Mouse (Mus musculus) right cerebral cortex, postnatal 36 days (tissue): ENCODE measurements around the gene Gm11027.
"Not testable (repeated sequence)": the region's sequence is repeated elsewhere in the genome, so short reads cannot be mapped to it uniquely, and the experiment has no call there.

Experiments used
- DNase-seq, 2 experiments: peaks; one replicate each; pipeline ENCODE4 v3.0.0; 2022; ENCODE audit warnings: low spot score in 2 of 2, mixed read lengths in 1 of 2

Gene Gm11027

GRCm38 (mm10) chr12:116275086-116275485, at the start of gene Gm11027:
Gene Gm11027, plus strand, starts transcription at chr12:116275386.
- DNase-seq, result not testable (repeated sequence)

- DNase-seq, result no peak
Observed at GRCm38 (mm10) chr12:116226289-116227057, 48.7 kb upstream of the Gm11027 start.

- DNase-seq, result no peak
Observed at GRCm38 (mm10) chr12:116229451-116229850, 45.7 kb upstream of the Gm11027 start.

GRCm38 (mm10) chr12:116231612-116232011, 43.6 kb upstream of the Gm11027 start:
- no peak for DNase-seq

- DNase-seq, result no peak
Observed at GRCm38 (mm10) chr12:116232061-116232460, 43.1 kb upstream of the Gm11027 start.

- DNase-seq, result no peak
Observed at GRCm38 (mm10) chr12:116235356-116235755, 39.8 kb upstream of the Gm11027 start.

- no peak for DNase-seq
Observed at GRCm38 (mm10) chr12:116236658-116237057, 38.5 kb upstream of the Gm11027 start.

- DNase-seq, result no peak
Observed at GRCm38 (mm10) chr12:116238370-116238769, 36.8 kb upstream of the Gm11027 start.

- no peak for DNase-seq
Observed at GRCm38 (mm10) chr12:116238803-116239202, 36.4 kb upstream of the Gm11027 start.

GRCm38 (mm10) chr12:116244601-116245000, 30.6 kb upstream of the Gm11027 start:
- DNase-seq, result no peak

- no peak for DNase-seq
Observed at GRCm38 (mm10) chr12:116254652-116255051, 20.5 kb upstream of the Gm11027 start.

- no peak for DNase-seq
Observed at GRCm38 (mm10) chr12:116255636-116256035, 19.6 kb upstream of the Gm11027 start.

GRCm38 (mm10) chr12:116258321-116258720, 16.9 kb upstream of the Gm11027 start:
- DNase-seq, result no peak

GRCm38 (mm10) chr12:116262555-116263341, 12.4 kb upstream of the Gm11027 start, which contains the start of gene Wdr60:
Gene Wdr60, minus strand, starts transcription at chr12:116263022.
- DNase-seq, result peak; percentile 85

- DNase-seq, result no peak
Observed at GRCm38 (mm10) chr12:116264756-116265155, 10.4 kb upstream of the Gm11027 start.

GRCm38 (mm10) chr12:116265275-116265674, 9.9 kb upstream of the Gm11027 start:
- no peak for DNase-seq

- DNase-seq, result no peak
Observed at GRCm38 (mm10) chr12:116269450-116269849, 5.7 kb upstream of the Gm11027 start.

GRCm38 (mm10) chr12:116270538-116270937, 4.6 kb upstream of the Gm11027 start:
- DNase-seq, result no peak

- no peak for DNase-seq
Observed at GRCm38 (mm10) chr12:116271071-116271470, 4.1 kb upstream of the Gm11027 start.

- no peak for DNase-seq
Observed at GRCm38 (mm10) chr12:116273733-116274132, 1.5 kb upstream of the Gm11027 start.

GRCm38 (mm10) chr12:116275631-116276030, 445 bp downstream of the Gm11027 start:
- DNase-seq, result no peak

- no peak for DNase-seq
Observed at GRCm38 (mm10) chr12:116276961-116277360, 1.8 kb downstream of the Gm11027 start.

GRCm38 (mm10) chr12:116278541-116278940, 3.4 kb downstream of the Gm11027 start:
- DNase-seq, result no peak
